Mouse (Mus musculus) lung, postnatal 10 days (tissue): ENCODE results near the gene Igfbpl1.

Experiments used
- DNase-seq: peaks from one replicate; pipeline ENCODE4 v3.0.0; 2021

Igfbpl1 gene

GRCm38 (mm10) chr4:45769791-45770637, 56.7 kb downstream of the Igfbpl1 start:
- DNase-seq, result no peak

- DNase-seq, result no peak
Observed at GRCm38 (mm10) chr4:45769141-45769540, 57.6 kb downstream of the Igfbpl1 start.

- peak; percentile 76 for DNase-seq
Observed at GRCm38 (mm10) chr4:45767891-45768558, 58.7 kb downstream of the Igfbpl1 start.

- DNase-seq, result peak; percentile 22
Observed at GRCm38 (mm10) chr4:45766774-45767173, 59.9 kb downstream of the Igfbpl1 start.

- no peak for DNase-seq
Observed at GRCm38 (mm10) chr4:45765565-45766201, 61.0 kb downstream of the Igfbpl1 start.

- no peak for DNase-seq
Observed at GRCm38 (mm10) chr4:45765121-45765564, 61.6 kb downstream of the Igfbpl1 start.

GRCm38 (mm10) chr4:45764141-45764494, 62.6 kb downstream of the Igfbpl1 start:
- no peak for DNase-seq

- DNase-seq, result no peak
Observed at GRCm38 (mm10) chr4:45763288-45764140, 63.2 kb downstream of the Igfbpl1 start.

GRCm38 (mm10) chr4:45762600-45762999, 64.1 kb downstream of the Igfbpl1 start:
- DNase-seq, result no peak
